Mouse (Mus musculus) limb, embryonic 11.5 days (tissue): ENCODE results near the gene Castor2. TPM values are rescaled to one million over a fixed set of nuclear protein-coding genes. Genes with fewer than 3 reads are reported as not detected.

Source experiments
- ATAC-seq: fragments of 200-750 bp; cut with Nextera tagmentation; 2 replicates; pipeline ENCODE4 v1.8.0; 2017; ENCODE audit warnings: low read depth; ENCODE audit not compliant: insufficient number of reproducible peaks, low FRiP score, low TSS enrichment
- DNase-seq: peaks from one replicate; pipeline ENCODE4 v3.0.0-alpha.2; 2015; ENCODE audit warnings: low spot score
- H3K27ac ChIP-seq: fragments of 300-500 bp; sonication (generic); replicated peaks from 2 replicates; pipeline ENCODE4 v1.5.1; 2014; ENCODE audit warnings: low read depth, mild to moderate bottlenecking, low read length
- H3K27me3 ChIP-seq: fragments of 300-500 bp; sonication (generic); 2 replicates; pipeline ENCODE4 v1.6.1; 2014; ENCODE audit warnings: mild to moderate bottlenecking, low read length, mixed read lengths; ENCODE audit not compliant: control insufficient read depth, insufficient read depth
- H3K36me3 ChIP-seq: fragments of 300-500 bp; sonication (generic); 2 replicates; pipeline ENCODE4 v1.6.1; 2014; ENCODE audit warnings: mild to moderate bottlenecking, low read length, moderate library complexity, mixed read lengths; ENCODE audit not compliant: control insufficient read depth, insufficient read depth
- H3K4me1 ChIP-seq: fragments of 300-500 bp; sonication (generic); 2 replicates; pipeline ENCODE4 v1.6.1; 2014; ENCODE audit warnings: low read length, mixed read lengths; ENCODE audit not compliant: control insufficient read depth, insufficient read depth
- H3K4me2 ChIP-seq: fragments of 300-500 bp; sonication (generic); 2 replicates; pipeline ENCODE4 v1.6.1; 2014; ENCODE audit warnings: low read depth, mild to moderate bottlenecking, moderate library complexity; ENCODE audit not compliant: severe bottlenecking
- H3K4me3 ChIP-seq: fragments of 300-500 bp; sonication (generic); 2 replicates; pipeline ENCODE4 v1.5.1; 2014; ENCODE audit warnings: low read depth, low read length
- H3K9ac ChIP-seq: fragments of 300-500 bp; sonication (generic); 2 replicates; pipeline ENCODE4 v1.6.1; 2014; ENCODE audit warnings: mild to moderate bottlenecking, low read length
- H3K9me3 ChIP-seq: fragments of 300-500 bp; sonication (generic); 2 replicates; pipeline ENCODE4 v1.6.1; 2016; ENCODE audit warnings: low read length; ENCODE audit not compliant: control insufficient read depth
- WGBS: fragments of 180-500 bp; shearing (Covaris S2); extraction: QIAGEN DNeasy Blood & Tissue Kit; methylation state at CpG from one replicate; pipeline ENCODE4 v1.1.7; 2014; 5-methylcytosine and 5-hydroxymethylcytosine counted together
- polyA plus RNA-seq: library from polyadenylated mRNA; unstranded; fragments of >200 nt; fragmentation: Nextera tagmentation; extraction: Ambion mirVana; gene quantifications from 2 replicates; pipeline ENCODE4 v1.2.1, GENCODE M21; 2014

The Castor2 gene
- polyA plus RNA-seq, 1 experiment from 2014 or later: 11.8 TPM

- H3K4me3 ChIP-seq: no peak overlapping the region
- WGBS: 66% methylated on average over 4 of the region's 4 CpGs
- no peak overlapping the region for H3K9ac ChIP-seq
- no peaks in the 10 kb centered on the region for H3K27me3 ChIP-seq
- H3K36me3 ChIP-seq: peaks cover 6% of the 10 kb centered on the region; the same call in 1 of the 2 replicates
- no peak for ATAC-seq
- no peak overlapping the region for H3K4me2 ChIP-seq
- H3K4me1 ChIP-seq: no peaks in the 10 kb centered on the region
- no peak overlapping the region for H3K27ac ChIP-seq
- DNase-seq: no peak
- H3K9me3 ChIP-seq: no peaks in the 10 kb centered on the region; the same call in 1 of the 2 replicates
Measured at GRCm38 (mm10) chr5:134131586-134131985, 32.1 kb downstream of the Castor2 start.

DNA sequence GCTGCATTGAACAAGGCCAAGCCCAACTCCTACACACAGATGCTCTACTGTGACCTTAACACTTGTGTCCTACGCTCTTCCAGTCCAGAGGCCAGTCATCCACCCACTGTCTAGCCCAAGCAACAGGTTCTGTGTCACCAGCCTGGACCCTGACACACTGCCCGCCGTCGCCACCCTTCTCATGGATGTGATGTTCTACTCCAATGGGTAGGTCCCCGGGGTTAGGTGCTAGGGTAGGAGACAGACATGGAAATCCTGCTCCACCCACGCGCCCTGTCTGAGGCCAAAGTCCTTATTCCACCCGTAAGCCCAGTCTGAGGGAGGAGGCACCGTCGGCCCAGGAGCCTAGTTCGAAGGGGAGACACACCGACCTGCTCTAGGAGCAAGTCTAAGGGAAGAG, 36.5 kb downstream of the Castor2 start:
- H3K4me2 ChIP-seq: no peak overlapping the region
- H3K9me3 ChIP-seq: no peaks in the 10 kb centered on the region
- no peak overlapping the region for H3K4me3 ChIP-seq
- 95% methylated on average over 12 of the region's 12 CpGs for WGBS
- no peaks in the 10 kb centered on the region for H3K27me3 ChIP-seq
- DNase-seq (no peak), ATAC-seq (no peak)
- H3K4me1 ChIP-seq: no peaks in the 10 kb centered on the region
- H3K36me3 ChIP-seq: peaks cover 6% of the 10 kb centered on the region; the same call in 1 of the 2 replicates
- no peak overlapping the region for H3K27ac ChIP-seq
- H3K9ac ChIP-seq: no peak overlapping the region

DNA sequence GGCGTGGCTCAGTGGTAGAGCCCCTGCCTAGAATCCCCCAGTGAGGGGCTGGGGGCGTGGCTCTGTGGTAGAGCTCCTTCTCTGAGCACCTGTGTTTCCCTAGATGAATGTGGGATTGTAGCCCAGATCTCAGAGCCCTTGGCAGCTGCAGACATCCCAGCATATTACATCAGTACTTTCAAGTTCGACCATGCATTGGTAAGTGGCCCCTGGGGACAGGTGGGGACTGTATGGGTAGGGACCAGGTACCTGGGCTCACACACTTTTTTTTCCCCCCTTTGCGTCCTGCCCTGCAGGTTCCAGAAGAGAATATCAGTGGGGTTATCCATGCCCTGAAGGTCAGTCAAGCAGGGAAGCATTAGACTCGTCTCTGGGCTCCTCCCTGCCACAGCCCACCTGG, 38.4 kb downstream of the Castor2 start:
- 90% methylated on average over 5 of the region's 5 CpGs for WGBS
- no peak for ATAC-seq
- peaks cover 6% of the 10 kb centered on the region; the same call in 1 of the 2 replicates for H3K36me3 ChIP-seq

GRCm38 (mm10) chr5:134139429-134139828, 39.9 kb downstream of the Castor2 start:
- DNase-seq (no peak), ATAC-seq (no peak)
- no peaks in the 10 kb centered on the region; the same call in 1 of the 2 replicates for H3K9me3 ChIP-seq
- WGBS: 88% methylated on average over 6 of the region's 6 CpGs
- H3K4me3 ChIP-seq: no peak overlapping the region
- H3K4me2 ChIP-seq: no peak overlapping the region
- H3K9ac ChIP-seq: no peak overlapping the region
- peaks cover 6% of the 10 kb centered on the region; the same call in 1 of the 2 replicates for H3K36me3 ChIP-seq
- H3K4me1 ChIP-seq: no peaks in the 10 kb centered on the region
- no peaks in the 10 kb centered on the region for H3K27me3 ChIP-seq
- no peak overlapping the region for H3K27ac ChIP-seq

More for the DNA sequence above, 38.4 kb downstream of the Castor2 start:
- DNase-seq: no peak
- H3K4me1 ChIP-seq: no peaks in the 10 kb centered on the region
- H3K9ac ChIP-seq: no peak overlapping the region
- no peak overlapping the region for H3K27ac ChIP-seq
- H3K4me3 ChIP-seq: no peak overlapping the region
- H3K9me3 ChIP-seq: no peaks in the 10 kb centered on the region; the same call in 1 of the 2 replicates
- H3K4me2 ChIP-seq: no peak overlapping the region
- H3K27me3 ChIP-seq: no peaks in the 10 kb centered on the region

DNA sequence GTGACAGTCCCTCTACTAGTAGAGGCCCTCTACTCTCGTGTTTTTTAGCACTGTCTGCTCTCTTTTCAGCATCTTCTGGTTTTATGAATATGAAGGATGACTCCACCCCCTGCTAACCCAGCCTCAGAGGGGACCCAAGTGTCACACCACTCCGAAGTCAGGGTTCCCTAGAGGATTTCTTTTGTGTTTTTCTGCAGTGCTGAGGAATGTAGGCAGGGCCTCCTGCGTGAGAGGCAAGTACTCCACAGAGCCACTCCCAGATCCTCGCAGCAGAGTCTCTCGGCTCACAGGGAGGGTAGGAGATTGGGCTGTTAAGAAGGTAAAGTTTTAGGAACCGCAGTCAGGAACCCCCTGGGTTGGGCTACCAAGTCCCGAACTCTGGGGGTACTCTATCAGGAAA, 41.7 kb downstream of the Castor2 start:
- Histone ChIP-seq H3K9ac (no peak overlapping the region), H3K4me3 (no peak overlapping the region), H3K27me3 (no peaks in the 10 kb centered on the region), H3K9me3 (no peaks in the 10 kb centered on the region; the same call in 1 of the 2 replicates), H3K27ac (no peak overlapping the region), H3K4me2 (no peak overlapping the region), H3K4me1 (no peaks in the 10 kb centered on the region), H3K36me3 (peaks cover 4% of the 10 kb centered on the region; the same call in 1 of the 2 replicates)
- 79% methylated on average over 7 of the region's 7 CpGs for WGBS
- ATAC-seq (no peak), DNase-seq (no peak)

- Histone ChIP-seq H3K4me1 (no peaks in the 10 kb centered on the region), H3K9me3 (no peaks in the 10 kb centered on the region; the same call in 1 of the 2 replicates), H3K4me2 (no peak overlapping the region), H3K9ac (no peak overlapping the region), H3K36me3 (peaks cover 4% of the 10 kb centered on the region; the same call in 1 of the 2 replicates), H3K4me3 (no peak overlapping the region), H3K27ac (no peak overlapping the region), H3K27me3 (no peaks in the 10 kb centered on the region)
- DNase-seq (no peak), ATAC-seq (no peak)
- 78% methylated on average over 11 of the region's 11 CpGs for WGBS
Measured at GRCm38 (mm10) chr5:134142381-134142780, 42.9 kb downstream of the Castor2 start.

DNA sequence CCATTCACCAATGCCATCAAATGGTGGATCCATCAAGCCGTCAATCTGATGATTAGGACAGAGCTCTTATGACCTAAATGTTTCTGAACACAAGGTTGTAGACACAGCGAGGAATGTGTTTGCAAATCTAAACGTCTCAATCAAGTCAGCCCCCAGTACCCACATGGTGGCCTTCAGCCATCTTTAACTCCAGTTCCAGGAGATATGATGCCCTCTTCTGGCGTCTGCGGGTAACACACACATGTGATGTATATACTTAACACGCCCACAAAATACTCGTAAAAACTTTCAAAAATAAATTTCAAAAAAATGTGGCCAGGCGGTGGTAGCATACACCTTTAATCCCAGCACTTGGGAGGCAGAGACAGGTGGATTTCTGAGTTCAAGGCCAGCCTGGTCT, 45.5 kb downstream of the Castor2 start:
- H3K4me2 ChIP-seq: no peak overlapping the region
- H3K9me3 ChIP-seq: no peaks in the 10 kb centered on the region; the same call in 1 of the 2 replicates
- no peak overlapping the region for H3K9ac ChIP-seq
- no peak overlapping the region for H3K27ac ChIP-seq
- no peak for DNase-seq
- H3K4me3 ChIP-seq: no peak overlapping the region
- peaks cover 8% of the 10 kb centered on the region; the same call in 1 of the 2 replicates for H3K36me3 ChIP-seq
- WGBS: 92% methylated on average over 8 of the region's 8 CpGs
- H3K27me3 ChIP-seq: no peaks in the 10 kb centered on the region
- ATAC-seq: no peak
- no peaks in the 10 kb centered on the region for H3K4me1 ChIP-seq

- Histone ChIP-seq H3K36me3 (peaks cover 15% of the 10 kb centered on the region; the same call in 1 of the 2 replicates), H3K4me3 (no peak overlapping the region), H3K27me3 (no peaks in the 10 kb centered on the region)
Measured at GRCm38 (mm10) chr5:134147194-134147753, 47.8 kb downstream of the Castor2 start.

More at GRCm38 (mm10) chr5:134147194-134147753, 47.8 kb downstream of the Castor2 start:
- 88% methylated on average over 10 of the region's 10 CpGs for WGBS
- H3K27ac ChIP-seq: no peak overlapping the region
- DNase-seq: no peak
- no peaks in the 10 kb centered on the region for H3K4me1 ChIP-seq
- no peak overlapping the region for H3K9ac ChIP-seq
- H3K4me2 ChIP-seq: no peak overlapping the region
- no peaks in the 10 kb centered on the region; the same call in 1 of the 2 replicates for H3K9me3 ChIP-seq
- no peak for ATAC-seq
